Mouse (Mus musculus) CH12.LX (cell line): Measurements from ENCODE around the gene Prdx1.

ENCODE experiments used
- CTCF ChIP-seq, 2 experiments: IDR thresholded peaks in 1 of 2; conservative IDR thresholded peaks in 1 of 2; 2 replicates each; pipeline ENCODE4 v1.5.1; 2011 to 2012; ENCODE audit warnings: low read depth in 2 of 2, low read length in 2 of 2, improper control_type of control experiment in 1 of 2, inconsistent platforms in 1 of 2, mild to moderate bottlenecking in 1 of 2, moderate library complexity in 1 of 2
- EP300 ChIP-seq: IDR thresholded peaks from 2 replicates; pipeline ENCODE4 v1.6.1; 2011; ENCODE audit warnings: low read length, improper control_type of control experiment
- MAX ChIP-seq: IDR thresholded peaks from 2 replicates; pipeline ENCODE4 v1.6.1; 2011; ENCODE audit warnings: low read length, improper control_type of control experiment
- POLR2A ChIP-seq: IDR thresholded peaks from 2 replicates; pipeline ENCODE4 v1.6.1; 2011; ENCODE audit warnings: low read depth, mild to moderate bottlenecking, improper control_type of control experiment, low read length
- USF1 ChIP-seq: IDR thresholded peaks from 2 replicates; pipeline ENCODE4 v1.6.1; 2014; ENCODE audit warnings: low read depth, mild to moderate bottlenecking, inconsistent platforms, low read length, improper control_type of control experiment
- USF2 ChIP-seq: conservative IDR thresholded peaks from 2 replicates; pipeline ENCODE4 v1.6.1; 2011; ENCODE audit warnings: low read depth, low read length, improper control_type of control experiment

DNA sequence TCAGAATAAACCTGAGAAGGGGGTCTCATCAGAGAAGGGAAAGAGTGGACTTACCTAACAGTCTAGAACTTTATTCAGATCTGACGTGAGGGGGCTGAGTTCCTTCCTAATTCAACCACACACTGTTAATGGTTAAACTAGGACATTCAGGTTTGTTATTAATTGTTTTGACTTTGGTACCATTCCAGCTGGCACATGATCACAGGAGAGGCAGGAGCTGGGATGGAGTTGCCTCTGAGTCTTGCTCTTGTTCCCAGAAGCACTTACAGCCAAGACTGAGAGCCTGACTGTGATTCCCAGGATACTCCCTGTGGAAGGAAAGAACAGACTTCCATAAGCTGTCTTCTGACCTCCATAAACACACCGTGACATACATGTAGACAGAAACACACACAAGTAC lies 25.9 kb upstream of the Prdx1 start:
- TF ChIP-seq MAX: no peak
- no peak for TF ChIP-seq CTCF (conservative IDR thresholded peaks at IDR 0.05 in 1 of 2, IDR thresholded peaks at IDR 0.05 in 1 of 2; ENCODE audit: low read depth in 2 of 2, low read length in 2 of 2)
- TF ChIP-seq EP300: no peak
- TF ChIP-seq POLR2A: no peak
- no peak for TF ChIP-seq USF1
- TF ChIP-seq USF2: no peak
